Mouse (Mus musculus): ENCODE results near the gene Lgr4.
A peak's percentile ranks its signal among the peaks of the same experiment; 100 is the strongest.

Gene Lgr4

DNA sequence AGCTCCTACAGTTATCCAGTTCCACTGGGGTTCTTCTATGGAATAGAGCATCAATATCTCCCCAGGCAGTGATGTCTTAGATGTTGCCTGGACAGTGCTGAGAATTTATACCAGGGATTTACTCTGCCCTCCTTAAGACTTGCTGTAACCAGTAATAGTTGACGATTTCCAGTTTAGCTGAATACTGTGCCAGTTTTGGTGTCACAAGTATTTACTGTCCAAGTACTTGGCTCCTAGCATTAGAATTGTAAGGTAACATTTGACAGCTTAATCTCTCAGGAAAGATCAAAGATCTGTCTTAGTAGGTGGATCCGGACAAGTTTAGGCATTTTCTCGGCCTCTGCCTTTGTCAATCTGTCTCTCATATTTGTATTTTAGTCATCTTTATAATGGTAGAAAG is 5.6 kb downstream of the Lgr4 start:
- no peak for DNase-seq

- DNase-seq: no peak
These were observed 6.5 kb downstream of the Lgr4 start for GRCm38 (mm10) chr2:109923945-109924344.

DNA sequence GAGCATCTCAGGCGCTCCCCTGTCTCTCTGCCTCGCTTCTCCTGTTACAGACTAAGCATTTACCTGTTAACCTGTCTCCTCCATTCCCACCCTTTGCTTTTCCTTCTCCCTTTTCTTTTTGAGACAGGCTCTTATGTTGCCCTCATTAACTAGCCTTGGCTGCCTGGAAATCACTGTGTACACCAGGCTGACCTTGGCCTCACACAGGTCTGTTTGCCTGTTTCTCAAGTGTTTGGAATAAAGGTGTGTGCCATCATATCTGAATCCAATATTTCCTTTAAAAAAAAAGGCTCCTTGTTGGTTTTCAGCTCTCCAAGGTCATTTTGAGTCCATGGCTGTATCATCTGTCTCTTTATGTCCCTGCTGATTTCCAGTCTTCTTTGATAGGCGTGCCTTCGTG is 9.5 kb downstream of the Lgr4 start:
- no peak for DNase-seq

- DNase-seq: no peak
These were observed 10.0 kb downstream of the Lgr4 start for GRCm38 (mm10) chr2:109927446-109927845.

GRCm38 (mm10) chr2:109927876-109928275 is 10.4 kb downstream of the Lgr4 start:
- DNase-seq: no peak

DNA sequence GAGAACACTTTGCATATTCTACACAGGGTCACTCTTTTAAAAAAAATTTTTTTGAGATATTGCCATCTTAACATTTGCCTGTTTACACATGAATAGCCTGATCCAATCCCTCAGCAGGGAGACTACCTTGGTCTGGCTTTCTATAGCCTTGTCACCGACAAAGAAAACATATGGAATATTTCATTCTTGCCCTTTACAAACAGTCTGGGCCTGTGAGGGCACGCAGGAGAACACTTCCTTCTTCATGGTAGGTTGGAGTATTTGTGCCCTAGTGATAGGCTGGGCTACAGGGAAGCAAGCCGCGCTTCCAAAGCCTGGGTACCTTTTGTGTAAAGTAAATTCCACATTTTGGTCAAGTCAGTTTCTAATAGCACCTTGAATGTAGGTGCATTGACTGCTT is 11.3 kb downstream of the Lgr4 start:
- no peak for DNase-seq

DNA sequence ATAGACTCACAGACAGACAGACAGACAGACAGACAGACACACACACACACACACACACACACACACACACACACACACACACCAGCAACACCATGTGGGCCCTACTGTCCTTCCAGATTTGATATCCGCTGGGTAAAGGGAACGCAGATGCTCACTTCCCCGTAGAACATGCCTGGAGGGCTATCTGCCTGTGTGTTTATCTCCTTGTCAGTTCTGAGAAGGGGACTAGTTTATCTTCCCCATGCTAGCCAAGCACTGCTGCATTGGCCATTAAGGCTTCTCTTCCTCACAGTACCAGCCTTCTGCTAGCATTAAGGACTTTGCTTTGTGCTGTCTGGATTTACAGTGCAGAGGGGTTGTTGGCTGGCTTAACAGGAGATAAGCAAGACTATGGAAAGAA is 11.8 kb downstream of the Lgr4 start:
- no peak for DNase-seq

DNA sequence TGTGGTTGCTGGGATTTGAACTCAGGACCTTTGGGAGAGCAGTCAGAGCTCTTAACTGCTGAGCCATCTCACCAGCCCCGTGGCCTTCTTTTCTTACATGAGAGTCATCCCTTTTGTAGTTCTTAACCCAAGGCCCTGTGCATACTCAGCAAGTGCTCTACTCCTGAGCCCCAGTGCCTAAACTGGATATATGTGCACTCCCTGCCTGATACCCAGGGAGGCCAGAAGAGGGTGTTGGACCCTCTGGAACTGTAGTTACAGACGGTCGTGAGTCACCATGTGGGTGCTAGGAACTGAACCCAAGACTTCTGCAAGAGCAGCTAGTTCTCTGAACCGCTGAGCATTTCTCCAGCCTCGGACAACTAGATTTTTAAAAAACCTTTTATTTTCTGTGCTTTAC is 12.9 kb downstream of the Lgr4 start:
- DNase-seq: no peak

GRCm38 (mm10) chr2:109930771-109931170 is 13.3 kb downstream of the Lgr4 start:
- DNase-seq: no peak

DNA sequence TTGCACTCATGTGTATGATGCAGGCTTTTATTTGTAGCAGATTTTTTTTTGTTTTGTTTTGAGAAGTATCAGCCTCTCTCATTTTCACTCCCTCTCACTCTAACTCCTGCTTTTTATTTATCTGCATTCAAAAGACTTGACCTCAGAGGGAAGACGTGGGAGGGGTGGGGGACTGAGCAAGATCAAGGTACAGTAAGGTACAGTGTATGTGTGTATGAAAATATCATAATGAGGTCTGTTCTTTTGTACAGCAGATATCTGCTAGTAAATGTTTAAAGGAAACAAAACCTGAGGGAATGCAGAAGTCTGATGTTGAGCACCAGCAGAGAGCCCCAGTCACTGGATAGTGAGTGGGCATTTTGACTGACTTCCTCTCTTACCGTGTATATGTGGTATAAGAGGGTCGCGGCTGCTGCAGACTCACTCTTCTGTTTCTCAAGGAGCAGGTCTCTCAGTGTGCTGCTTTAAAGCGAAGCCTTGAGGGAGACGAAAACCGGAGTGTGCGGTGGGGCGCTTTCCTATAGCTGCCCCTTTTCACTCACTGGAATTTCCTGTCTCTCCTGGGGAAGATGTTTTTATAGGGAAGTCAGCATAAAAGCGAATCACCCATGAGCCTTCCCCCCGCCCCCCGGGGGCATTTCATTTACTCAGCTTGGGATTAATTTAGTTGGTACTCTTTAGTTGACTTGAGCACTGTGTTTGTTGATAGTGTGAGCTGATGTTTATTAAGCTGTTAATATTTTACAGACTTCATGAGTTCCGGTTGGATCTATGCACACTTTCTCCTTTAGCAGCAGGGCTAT is 14.7 kb downstream of the Lgr4 start:
- DNase-seq: peak; percentile 67

GRCm38 (mm10) chr2:109933151-109933550 is 15.7 kb downstream of the Lgr4 start:
- DNase-seq: no peak

DNA sequence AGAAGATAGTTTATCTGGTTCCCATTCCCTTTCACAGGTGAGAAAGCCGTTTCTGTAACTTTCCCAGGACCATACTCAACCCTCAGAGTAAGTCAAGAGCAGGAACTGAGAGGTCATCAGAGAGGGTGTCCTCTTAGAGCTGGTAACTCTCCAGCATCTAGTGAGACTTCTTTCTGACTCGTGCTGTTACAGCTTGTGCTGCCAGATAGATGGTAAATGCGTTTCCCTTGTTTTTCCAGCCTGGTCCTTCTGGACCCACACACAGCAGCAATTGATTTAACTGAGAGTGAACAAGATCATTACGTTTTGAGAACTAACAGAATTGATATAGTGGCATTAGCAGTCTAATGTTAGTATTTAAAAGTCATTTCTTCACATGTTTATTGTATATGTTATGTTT is 16.6 kb downstream of the Lgr4 start:
- DNase-seq: no peak

DNA sequence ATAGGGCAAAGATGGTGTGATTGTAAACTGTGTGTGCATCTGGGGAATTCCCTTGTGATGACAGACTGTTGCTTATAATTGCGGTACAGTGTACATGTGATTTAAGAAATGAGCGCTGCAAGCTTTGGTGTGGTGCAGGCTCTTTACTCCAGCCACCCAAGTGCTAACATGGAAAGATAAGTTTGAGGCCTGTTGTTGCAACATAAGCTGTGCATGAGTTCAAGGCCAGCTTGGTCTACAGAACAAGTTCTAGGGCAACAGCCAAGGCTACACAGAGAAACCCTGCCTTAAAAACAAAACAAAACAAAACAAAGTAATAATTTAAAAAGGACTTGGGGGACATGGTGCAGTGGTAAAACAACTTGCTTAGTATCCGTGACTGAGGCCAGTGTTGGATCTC is 17.7 kb downstream of the Lgr4 start:
- DNase-seq: no peak

DNA sequence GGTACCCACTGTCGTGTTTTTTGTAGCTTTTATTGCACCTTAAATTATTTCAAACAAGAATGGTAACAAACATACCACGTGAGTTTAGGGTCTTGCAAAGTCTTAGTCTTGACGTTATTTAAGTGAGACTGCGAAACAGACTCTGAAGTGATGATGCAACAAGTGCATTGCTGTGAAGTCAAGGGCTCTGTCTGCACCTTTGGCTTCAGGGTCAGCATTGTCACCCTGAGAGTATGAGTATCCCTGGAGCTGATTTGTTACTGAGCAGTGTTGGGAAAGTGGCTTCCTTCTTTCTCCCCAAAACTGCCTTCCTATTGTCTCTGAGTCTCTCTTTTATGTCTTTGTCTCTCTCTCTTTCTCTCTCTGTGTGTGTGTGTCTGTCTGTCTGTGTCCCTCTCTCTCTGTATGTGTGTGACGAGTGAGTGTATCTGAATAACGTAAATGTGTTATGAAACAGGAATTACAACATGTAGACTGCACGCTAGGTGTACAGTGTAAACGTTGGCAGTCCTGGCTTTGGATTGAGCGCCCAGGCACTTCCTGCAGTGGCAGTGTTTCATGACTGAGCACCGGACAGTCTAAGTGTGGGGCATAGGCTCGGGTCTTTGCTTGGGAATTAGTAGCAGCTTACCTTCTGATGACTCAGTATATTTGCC is 18.4 kb downstream of the Lgr4 start:
- no peak for DNase-seq

- no peak for DNase-seq
These were observed 18.9 kb downstream of the Lgr4 start for GRCm38 (mm10) chr2:109936410-109936755.

DNA sequence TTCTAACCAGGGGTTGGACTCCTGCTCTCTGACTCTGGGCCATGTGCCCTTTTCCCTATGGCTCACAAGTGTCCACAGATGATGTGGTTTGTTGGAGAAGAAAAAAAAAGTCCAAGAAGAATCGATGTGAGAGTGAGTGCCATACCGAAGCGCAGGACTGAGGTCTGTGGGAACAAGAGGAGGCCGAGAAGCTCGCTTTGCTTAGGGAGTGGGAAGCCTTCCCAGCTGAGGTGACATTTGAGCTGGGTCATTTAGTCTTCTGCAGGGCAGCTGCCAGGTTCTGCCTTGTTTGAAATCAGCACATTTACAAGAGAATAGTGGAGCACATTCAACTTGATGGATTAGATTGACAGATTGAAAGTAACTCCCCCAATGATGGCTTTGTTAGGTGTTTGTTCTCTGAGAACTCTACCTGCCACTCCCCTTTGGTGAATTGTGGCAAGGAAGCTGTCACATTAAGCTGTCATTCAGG is 24.6 kb downstream of the Lgr4 start:
- no peak for DNase-seq

GRCm38 (mm10) chr2:109942810-109943570 is 25.5 kb downstream of the Lgr4 start:
- DNase-seq: no peak

- DNase-seq: no peak
These were observed 27.5 kb downstream of the Lgr4 start for GRCm38 (mm10) chr2:109944995-109945394.

DNA sequence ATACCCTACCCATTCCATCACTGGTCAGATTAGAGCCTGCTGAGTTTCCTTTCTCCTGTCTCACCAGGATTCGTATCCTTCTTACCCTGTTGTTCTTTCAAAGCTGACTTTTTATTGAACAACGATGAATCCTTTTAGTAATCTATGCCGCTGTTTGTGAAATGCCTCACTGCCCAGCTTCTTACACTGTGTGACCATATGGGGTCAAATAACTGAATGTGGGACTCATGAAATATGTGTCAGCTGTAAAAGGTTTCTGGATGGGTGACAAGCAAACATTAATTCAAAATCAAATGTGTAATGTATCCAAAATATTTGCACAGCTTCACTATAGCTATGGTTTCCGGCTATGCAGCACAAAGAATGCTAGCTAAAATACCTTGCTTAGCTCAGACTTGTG is 28.1 kb downstream of the Lgr4 start:
- DNase-seq: no peak

- DNase-seq: no peak
These were observed 29.0 kb downstream of the Lgr4 start for GRCm38 (mm10) chr2:109946426-109946825.

DNA sequence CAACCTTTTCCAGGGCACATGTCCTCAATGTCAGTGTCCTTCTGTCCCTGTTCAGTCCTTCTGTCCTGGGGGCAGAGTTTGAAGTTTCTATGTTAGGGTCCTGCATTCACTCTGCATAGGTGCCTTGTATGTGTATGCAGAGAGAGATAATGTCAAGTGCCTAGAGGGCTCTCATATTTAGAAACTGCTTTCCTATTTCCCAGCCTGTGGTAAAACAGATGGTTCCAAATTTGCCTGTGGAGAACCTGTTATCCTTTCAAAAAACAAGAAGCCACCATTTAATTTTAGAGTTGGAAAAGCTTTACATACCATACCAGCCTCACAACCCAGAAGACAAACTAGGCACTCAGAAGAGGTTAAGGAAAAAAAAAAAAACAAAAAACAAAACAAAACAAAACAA is 32.1 kb downstream of the Lgr4 start:
- no peak for DNase-seq

- DNase-seq: no peak
These were observed 32.9 kb downstream of the Lgr4 start for GRCm38 (mm10) chr2:109950311-109950710.

DNA sequence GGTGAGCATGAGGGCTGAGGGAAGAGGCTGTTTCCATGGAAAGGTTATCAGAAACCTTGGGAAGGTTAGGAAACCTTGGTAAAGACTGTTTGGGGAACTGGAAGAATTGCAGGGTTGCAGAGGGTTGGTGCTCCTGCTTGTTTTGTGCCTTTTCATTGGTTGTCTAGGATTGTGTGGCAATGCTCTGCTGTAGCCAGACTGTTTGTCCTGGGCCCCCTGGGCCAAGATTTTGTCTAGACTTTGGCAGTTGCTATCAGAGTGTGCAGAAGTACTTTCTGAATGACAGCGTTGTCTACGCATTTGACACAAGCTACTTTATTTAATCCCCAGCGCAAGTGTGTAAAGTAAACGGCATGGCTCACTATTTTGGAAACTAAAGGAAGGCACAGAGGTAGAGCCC is 33.6 kb downstream of the Lgr4 start:
- DNase-seq: no peak
